Mouse (Mus musculus): ENCODE results near the gene Plxnb1. TPM values are rescaled to one million over a fixed set of nuclear protein-coding genes. Genes with fewer than 3 reads are reported as not detected.

Plxnb1 gene
- total RNA-seq, 2 experiments from 2014 or later: not detected

DNA sequence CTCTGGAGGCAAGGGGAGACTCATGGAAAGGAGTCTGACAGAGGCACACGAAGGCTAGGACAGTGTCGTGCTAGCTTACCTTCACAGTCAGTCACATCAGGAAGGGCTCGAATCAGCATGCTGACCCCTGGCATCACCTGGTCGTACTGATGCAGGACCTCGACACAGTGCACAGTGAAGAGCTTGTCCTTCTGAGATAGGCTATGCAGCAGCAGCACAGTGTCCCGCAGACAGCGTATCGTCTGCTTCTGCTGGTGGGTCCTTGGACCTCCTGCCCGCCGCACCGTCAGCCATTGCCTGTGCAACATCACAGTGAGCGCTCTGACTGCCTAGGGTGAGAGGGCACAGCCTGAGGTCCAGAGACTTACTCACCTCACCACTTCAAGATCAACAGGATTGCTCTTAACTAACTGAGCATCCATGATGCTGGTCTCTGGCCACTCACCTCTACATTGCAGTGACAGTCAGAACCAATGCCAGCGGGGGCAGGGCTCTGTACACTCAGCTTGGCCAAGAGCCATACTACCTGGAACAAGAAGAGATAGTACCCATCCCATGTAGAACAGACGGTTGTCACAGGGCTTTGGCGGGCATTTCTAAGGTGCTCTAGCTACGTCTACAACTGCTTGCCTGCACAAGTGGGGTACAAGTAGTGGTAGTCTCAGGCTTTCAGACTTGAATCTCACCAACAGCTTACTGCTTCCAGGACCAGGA is 34.8 kb upstream of the Plxnb1 start:
- no peak for ATAC-seq (replicated peaks; ENCODE audit: low FRiP score, poor library complexity, severe bottlenecking)

DNA sequence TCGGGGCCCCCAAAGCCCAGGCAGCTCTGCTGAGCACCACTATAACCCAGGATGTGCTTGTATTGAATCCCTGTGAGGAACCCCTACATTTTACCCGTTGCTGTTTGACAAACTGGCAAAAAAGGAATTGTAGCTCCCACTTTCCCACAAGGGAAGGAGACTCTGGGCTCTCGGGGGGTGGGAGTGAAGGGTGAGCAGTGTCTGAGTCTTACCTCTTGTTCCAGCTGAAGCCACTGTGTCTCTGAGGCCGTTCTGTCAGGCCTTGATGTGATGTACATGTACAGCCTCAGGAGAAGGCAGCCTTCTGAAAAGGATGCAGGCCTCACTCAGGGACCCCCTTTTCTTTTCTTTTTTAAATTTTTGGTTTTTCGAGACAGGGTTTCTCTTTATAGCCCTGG is 34.3 kb upstream of the Plxnb1 start:
- no peak for ATAC-seq (replicated peaks; ENCODE audit: low FRiP score, poor library complexity, severe bottlenecking)

DNA sequence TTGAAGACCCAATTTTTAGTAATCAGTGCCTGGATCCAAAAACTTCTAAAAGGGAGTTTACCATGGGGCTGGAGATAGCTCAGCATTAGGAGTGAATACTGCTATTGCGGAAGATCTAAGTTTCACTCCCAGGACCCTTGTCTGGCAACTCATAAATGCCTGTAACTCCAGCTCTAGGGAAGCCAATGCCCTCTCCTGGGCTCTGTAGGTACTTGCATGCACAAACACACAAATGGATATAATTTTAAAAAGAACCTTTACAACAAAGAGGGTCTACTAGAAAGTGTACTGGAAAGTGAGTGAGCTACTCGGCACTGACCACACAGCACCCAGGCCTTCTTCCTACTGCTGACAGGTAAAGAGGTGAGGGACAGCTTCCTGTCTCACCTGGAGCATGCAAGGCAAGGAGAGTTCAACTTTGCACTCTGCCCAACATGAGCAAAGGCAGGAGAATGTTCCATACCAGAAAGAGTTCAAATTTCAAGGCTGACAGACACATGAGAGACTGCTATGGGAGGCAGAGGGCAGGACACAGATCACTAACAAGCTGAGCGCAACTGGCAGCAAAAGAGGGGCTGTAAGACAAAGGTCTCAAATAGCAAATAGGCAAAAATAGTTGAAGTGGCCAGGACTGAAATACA is 27.0 kb upstream of the Plxnb1 start:
- ATAC-seq (replicated peaks; ENCODE audit: low FRiP score, poor library complexity, severe bottlenecking): no peak

DNA sequence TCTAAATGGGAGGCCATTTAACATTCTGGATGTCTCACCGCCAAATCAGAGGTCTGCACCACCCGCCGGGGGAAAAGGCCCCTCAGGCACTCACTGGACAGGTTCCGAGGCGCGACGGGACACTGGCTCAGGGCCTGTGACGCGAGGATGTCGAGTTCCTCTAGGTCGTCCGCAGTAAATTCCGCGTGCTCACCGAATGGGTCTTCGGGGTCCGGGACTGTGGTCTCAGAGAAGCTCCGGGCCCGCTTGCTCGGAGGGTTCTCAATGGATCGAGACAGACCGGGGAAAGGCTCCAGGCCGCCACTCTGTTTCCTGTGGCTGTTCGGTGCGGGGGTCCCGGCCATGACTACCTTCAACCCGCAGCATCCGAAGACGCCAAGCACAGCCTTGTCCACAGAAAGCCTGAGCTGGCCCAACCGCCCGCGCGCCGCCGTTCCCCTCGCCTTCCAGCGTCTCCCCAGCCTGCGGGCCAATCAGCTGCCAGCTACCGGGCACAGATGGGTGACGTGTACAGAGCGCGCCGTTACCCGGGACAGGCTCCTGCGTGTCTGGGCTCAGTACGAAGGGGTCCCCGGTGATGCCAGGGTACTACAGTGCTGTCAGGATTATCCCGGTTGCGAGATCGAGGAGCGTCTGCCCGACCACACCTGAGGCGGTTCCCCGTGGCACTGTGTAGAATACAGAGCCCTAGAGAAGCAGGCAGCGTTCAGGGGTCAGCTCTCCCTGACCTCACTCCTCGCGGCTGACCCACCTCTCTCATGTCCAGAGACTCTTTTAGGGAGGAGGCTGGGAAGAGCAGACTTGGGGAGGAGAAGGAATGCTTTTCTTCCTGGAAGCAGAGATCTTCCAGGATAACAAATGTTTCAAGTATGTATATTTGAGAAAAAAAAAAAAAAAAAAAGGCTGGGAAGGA is 21.3 kb upstream of the Plxnb1 start, which contains the start of gene Atrip:
Atrip (minus strand) TSS at position 464 of the 913 bp plus-strand sequence.
- ATAC-seq (replicated peaks; ENCODE audit: low FRiP score, poor library complexity, severe bottlenecking): peak; percentile 100

DNA sequence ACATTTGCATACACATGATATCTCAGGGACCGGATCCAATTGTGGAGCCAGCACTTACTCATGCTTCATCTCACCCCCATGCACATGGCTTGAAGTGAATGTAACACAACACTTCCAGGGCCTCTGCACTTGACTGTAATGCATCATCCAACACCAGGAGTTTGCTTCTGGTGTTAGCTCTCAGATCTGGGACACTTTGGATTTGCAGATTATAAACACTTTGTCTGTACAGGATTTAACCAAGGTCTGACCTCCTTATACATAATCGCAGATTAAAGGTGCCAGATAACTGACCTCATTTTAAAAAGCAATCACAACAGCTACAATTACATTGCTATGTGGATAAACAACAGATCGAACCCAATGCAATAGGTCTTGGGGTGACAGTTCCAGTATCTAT is 14.7 kb upstream of the Plxnb1 start:
- ATAC-seq (replicated peaks; ENCODE audit: low FRiP score, poor library complexity, severe bottlenecking): no peak

DNA sequence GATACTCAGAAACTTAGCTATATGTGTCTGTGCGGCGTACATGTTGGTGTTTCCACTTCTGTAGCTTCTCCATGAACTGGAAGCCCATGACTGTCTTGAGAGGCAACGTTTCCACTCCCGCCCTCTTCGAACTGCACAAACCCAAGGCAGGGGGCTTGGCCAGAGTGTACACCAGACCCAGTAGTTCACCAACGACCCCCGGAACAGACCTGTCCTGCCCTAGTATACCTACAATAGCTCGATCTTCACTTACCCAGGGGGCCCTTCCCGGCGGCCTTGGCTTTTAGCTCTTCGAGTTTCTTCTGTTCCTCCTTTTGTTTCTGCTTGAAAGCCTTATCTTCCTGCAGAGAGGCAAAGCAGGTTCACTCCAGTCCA is 13.5 kb upstream of the Plxnb1 start:
- 0 out of 2 replicates have a peak, but pooled peaks have one; percentile 11 for ATAC-seq (replicated peaks; ENCODE audit: low FRiP score, poor library complexity, severe bottlenecking)

DNA sequence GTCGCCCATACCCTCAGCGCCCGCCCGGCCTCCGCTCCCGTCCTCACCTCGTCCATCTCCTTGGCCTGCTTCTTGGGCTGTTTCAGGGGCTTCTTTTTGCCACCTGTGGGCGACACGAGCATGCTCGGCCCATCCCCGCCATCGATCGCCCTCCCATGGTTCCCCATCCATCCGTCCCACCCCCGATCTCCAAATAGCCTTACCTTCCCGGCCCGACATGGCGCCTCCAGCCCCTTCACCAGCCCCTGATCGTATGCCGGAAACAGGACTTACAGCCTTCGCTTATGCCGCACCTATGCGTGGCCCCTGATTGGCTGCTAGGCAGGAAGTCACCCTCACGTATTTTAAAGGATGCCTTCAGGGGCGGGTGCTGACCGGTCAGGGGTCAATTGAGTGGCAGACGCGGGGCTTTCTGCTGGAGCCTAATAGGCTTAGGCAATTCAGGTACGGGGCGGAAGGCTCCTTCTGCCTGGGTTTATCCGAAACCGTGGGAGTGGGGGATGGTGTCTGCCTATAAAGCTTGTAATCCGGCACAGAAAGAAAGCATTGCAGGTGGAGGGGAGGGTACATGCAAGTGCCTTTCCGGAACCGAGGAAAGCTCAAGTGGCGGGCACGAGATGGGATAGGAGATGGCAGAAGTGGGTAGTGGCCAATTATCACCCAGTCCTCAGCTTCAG is 12.9 kb upstream of the Plxnb1 start, which contains the start of the genes Ccdc51 and Tma7:
Ccdc51 (plus strand) TSS at position 370 of the 677 bp plus-strand sequence.
Tma7 (minus strand) TSS at position 464 of the 677 bp plus-strand sequence.
- ATAC-seq (replicated peaks; ENCODE audit: low FRiP score, poor library complexity, severe bottlenecking): peak; percentile 98

DNA sequence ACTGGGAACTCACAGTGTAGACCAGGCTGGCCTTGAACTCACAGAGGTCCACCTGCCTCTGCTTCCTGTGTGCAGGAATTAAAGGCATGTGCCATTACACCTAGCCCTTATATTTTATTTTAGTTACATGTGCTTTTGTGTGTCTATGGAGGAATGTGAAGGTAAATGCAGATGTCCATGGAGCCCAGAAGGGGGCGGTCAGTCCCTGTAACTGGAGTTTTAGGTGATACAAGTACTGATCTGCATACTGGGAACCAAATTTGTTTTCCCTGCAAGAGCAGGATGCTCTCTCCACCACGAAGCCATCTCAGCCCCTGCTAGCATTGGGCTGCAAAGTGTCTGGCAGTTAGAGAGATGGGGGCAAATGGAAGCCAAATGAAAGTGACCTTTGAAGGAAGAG is 10.3 kb upstream of the Plxnb1 start:
- no peak for ATAC-seq (replicated peaks; ENCODE audit: low FRiP score, poor library complexity, severe bottlenecking)

DNA sequence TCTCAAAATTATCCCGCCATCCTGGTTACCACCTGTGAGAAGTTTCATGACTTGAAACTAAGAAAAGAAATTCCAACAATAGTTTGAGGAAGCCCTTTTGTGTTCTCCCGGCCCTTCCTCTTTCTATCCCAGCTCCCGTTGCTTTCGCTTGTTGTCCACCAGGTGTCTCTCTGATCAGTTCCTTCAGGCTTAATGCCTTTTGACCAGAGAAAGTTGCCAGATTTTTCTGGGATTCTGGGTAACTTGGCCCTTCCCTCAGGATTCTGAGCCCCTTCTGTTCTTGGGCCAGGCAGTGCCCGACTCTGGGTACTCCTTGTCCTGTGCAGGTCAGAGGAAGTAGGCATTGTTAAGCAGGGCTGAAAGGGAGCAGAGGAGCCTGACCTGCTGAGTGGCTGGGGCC is 7.2 kb upstream of the Plxnb1 start:
- no peak for ATAC-seq (replicated peaks; ENCODE audit: low FRiP score, poor library complexity, severe bottlenecking)

DNA sequence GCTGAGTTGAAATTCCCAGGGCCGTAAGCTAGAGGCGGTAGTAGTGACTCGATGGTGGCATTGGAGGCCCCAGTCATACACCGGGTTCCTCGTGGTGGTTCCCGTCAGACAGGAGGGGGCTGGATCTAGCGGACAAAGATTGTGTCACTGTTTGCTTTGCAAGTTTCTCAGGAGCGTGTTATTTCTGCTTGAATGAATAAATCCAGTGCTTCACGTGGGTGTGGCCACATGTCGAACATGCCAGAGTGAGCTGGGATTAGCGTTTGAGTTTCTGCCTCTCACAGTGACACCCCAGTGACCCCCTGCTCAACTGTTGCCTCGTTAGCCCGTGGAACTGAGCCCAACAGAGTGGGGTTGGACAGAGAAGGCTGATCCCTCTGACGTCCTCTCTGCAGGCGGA is 4.7 kb upstream of the Plxnb1 start:
- no peak for ATAC-seq (replicated peaks; ENCODE audit: low FRiP score, poor library complexity, severe bottlenecking)

DNA sequence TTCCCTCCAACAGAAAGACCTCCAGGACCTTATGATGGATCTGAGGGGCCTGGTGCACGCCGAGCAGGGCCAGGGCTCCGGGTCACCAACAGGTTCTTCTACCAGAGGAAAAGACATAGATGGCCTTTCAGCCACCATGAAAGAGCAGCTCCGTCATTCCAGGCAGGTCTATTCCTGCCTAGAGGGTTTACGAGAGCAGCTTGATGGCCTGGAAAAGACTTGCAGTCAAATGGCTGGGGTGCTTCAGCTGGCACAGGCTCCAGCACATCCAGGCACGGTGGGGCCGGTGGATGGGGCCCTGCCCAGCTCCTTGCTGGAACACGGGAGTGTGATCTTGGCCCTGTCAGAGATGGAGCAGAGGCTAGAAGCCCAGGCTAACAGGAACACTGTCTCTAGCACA is 3.4 kb upstream of the Plxnb1 start:
- no peak for ATAC-seq (replicated peaks; ENCODE audit: low FRiP score, poor library complexity, severe bottlenecking)

DNA sequence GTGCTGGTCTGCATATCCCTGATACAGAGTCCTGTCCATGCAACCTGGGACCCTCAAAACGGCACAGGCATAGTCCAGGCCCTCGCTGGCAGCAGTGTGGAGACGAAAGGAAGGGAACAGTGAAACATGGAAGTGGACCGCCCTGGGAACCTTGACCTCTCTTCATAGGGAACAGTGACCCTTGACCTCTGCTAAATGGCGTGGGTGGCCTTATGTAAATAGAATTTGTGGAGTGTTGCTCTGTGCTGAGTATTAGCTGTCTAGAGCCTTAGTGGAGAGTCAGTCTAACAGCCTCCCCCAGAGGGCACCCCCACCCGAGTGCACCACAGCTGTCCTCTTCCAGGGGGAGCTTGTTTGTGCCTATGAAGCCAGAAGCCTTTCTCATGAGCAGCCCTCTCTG is 2.4 kb upstream of the Plxnb1 start:
- ATAC-seq (replicated peaks; ENCODE audit: low FRiP score, poor library complexity, severe bottlenecking): no peak

DNA sequence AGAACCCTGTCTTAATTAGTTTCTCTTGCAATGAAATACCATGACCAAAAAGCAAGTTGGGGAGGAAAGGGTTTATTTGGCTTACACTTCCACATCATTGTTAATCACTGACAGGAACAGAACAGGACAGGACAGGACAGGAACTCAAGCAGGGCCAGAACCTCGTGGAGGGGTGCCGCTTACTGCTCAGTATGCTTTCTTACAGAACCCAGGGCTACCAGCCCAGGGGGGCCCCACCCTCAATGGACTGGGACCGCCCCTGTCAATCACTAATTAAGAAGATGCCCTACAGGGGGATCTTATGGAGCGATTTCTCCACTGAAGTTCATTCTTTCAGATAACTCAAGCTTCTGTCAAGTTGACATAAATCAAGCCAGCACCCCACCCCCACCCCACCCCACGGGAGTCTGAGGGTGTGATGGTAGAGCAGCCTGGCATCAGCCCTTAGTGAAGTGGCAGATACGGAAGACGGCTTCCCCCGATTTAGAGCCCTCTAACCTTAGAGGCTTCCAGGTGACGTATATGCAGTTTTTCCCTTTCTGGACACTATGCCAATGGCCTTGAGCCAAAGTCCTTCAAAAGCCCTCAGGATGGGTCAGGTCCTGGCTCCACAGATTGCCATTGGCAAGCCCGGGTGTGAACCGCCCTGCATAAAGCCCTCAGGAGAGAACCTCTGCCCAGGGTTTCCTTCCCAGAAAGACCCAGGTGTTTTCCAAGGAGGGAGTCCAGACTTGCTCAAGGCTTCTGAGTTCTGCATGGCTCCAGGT is 1.2 kb upstream of the Plxnb1 start:
- ATAC-seq (replicated peaks; ENCODE audit: low FRiP score, poor library complexity, severe bottlenecking): no peak

DNA sequence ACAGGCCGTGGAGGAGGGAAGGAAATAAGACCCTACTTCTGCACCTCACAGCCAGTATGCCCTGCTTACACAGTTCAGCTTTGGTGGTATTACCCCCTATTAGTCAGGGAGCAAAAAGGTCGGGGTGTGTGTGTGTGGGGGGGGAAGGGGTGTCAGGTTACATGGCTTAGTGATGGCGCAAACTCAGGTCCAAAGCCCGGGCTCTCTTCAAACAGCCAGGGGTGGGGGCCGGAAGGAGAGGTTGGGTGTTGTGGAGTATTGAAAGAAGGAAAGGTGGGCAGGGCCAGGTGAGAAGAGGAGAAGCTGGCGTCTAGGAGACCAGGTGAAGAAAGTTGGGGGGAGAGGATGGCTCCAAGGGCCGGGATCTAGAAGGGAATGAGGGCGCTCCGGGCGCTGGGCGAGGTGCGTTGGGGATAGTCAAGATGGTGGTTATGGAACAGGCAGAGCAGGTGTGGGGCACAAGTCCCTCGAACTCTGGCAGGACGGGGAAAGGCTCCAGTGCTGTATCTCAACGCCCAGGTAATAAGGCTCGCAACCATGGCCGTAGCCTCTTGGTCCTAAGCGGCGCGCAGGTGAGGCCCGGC is 544 bp upstream of the Plxnb1 start:
- no peak for ATAC-seq (replicated peaks; ENCODE audit: low FRiP score, poor library complexity, severe bottlenecking)

DNA sequence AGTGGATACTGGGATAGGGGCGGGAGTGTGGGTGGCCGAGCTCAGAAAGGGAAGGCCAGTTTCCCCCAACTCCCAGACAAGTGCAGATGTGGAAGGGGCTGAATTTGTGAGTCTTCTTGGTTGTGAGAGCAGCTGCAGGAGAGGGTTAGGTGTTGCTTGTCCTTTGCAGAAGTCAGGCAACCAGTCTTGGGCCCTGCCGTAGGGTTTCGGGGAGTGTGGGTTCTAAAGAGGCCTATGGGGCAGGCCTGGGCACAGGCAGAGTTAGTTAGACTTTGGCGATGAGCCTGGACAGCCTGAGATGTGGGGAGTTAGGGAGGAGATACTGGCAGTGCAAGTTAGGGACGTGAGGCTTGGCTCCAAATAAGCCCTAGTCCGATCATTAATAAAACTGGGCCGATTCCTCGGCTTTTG is 1.1 kb downstream of the Plxnb1 start:
- ATAC-seq (replicated peaks; ENCODE audit: low FRiP score, poor library complexity, severe bottlenecking): no peak

DNA sequence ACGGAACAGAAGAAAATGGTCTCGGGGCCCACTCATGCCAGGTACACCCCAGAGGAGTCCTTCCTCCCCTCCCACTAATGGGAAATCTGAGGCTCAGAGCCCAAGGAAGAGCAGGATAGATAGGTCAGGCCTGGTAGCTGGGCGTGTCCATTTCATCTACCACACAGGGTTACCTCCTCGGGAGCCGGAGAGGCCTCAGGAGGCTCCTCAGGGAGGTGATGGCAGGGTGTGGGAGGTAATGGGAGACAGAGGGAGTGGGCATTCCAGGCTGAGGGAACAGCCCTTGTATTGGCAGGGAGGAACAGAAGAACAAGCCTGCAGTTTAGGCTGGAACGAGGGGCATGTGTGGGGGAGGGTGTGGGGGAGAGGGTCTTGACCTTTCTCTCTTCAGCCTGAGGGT is 1.7 kb downstream of the Plxnb1 start:
- ATAC-seq (replicated peaks; ENCODE audit: low FRiP score, poor library complexity, severe bottlenecking): no peak

DNA sequence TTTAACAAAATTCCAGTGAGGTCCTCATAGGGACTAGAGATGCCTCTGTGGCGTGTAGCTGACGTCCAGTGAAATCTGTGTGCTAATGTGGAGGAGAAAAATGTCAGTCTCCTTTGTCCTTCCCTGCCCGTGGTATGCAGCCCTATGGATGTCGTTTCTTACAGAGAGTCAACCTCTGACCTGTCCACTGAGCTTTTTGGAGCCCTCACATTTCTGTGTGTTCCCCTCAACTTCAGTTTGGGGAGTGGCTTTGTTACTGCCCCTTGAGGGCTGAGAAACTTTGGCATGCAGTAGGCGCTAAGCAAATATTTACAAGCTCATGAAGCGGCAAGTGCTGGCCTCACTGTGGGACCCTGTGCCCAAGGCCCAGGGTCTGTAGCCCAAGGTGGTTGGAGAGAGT is 2.1 kb downstream of the Plxnb1 start:
- no peak for ATAC-seq (replicated peaks; ENCODE audit: low FRiP score, poor library complexity, severe bottlenecking)

DNA sequence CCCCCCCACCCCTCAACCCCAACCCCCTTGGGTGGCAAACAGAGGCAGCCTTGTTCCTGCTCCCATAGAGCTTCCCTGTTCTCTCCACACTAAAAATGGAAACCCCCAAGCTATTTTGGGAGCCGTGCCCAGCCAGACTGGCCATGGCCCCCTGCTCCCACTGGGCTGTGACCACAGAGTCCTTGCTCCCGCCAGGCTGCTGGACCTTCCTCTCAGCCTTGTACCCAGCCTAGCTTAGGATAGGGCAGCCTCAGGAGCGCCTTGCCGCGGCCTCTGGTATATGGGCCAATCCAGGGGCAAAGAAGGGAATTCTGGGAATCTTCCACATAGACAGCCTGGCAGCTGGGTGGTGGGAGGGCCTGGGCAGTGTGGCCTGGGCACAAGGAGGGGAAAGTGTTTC is 2.6 kb downstream of the Plxnb1 start:
- ATAC-seq (replicated peaks; ENCODE audit: low FRiP score, poor library complexity, severe bottlenecking): no peak

DNA sequence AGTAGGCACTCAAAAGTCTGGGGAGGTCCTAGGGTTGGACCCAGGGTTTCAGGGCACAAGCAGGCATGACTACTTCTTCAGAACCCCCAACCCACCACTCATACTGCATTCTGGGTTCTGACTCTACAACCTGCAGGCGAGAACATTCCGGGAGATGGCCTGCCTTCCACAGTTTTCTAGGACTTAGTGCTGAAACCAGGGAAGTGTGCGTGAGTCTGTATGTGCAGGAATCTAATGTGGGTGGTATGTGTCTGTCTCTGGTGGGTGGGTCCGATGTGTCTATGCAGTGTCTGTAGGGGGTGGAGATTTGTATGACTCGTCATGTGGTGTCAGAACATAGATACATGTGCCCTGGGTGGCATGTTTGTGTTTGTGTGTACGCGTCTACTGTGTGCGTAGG is 3.2 kb downstream of the Plxnb1 start:
- ATAC-seq (replicated peaks; ENCODE audit: low FRiP score, poor library complexity, severe bottlenecking): no peak
